Mouse (Mus musculus) cerebellum, adult 11-12 months (tissue): ENCODE measurements around the gene Zfp958.
A peak's percentile ranks its signal among the peaks of the same experiment; 100 is the strongest.
"Not testable (repeated sequence)": the region's sequence is repeated elsewhere in the genome, so short reads cannot be mapped to it uniquely, and the experiment has no call there.

Experiments used
- DNase-seq: peaks from one replicate; pipeline ENCODE4 v3.0.0; 2022

Zfp958 gene

DNA sequence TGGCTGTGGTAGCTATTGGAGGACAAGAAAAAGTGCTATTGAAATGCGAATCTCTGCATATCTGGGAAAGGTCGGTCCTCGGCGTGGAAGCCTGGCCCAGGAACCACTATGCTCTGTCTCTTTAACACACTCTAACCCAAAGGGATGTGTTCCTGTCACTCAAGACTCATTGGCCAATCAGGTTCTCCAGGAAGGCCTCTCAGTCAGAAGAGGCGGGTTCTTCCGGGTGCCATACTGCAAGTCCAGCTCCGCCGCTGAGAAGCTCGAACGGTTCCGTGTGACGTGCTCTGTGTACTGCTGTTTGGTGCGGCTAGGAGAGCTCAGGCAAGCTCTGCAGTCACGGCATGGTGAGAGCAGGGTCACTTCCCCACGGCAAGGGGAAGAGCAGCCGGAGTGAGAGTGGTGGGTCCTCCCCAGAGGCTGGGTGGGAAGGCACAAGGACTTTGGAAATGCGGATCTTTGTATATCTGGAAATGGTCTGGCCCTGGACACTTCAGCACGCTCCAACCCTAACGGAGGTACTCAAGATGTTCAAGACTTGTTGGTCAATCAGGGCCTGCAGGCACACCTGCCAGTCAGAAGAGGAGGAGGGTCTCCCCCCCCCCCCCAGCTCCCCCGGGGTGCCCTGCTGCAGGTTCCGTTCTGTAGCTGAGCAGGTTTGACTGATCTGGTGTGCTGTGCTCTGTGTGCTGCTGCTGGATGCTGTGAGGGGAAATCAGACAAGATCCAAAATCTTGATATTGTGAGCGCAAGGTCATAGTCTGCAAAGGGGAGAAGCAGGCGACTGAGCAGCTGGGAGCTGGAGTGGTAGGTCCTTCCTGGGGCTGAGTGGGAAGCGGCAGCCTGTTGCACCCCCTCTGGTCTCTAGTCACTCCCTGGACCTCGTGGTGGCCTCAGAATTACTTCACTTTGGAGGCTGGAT is at the start of gene Zfp958:
Gene Zfp958 (plus strand): TSS at position 236 of the 922 bp plus-strand sequence.
- peak; percentile 96 for DNase-seq

DNA sequence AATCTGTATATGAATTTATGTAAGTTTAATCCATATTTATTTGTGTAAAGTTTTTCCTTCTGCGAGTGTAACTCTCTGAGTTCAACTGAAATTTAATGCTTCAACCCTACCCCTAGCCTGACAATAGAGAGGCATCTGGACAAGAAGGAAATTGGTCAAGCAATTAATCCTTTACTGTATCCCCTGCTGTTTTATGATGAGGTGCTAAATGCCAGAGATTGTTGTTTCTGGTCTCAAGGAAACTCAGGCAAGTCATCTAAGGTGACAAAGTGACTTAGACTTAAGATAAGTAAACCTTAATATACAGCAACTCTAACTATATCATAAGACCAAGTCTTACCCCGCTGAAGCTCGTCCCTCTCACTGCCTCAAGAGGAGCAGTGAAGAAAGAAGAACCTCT is 31.0 kb upstream of the Zfp958 start:
- no peak for DNase-seq

DNA sequence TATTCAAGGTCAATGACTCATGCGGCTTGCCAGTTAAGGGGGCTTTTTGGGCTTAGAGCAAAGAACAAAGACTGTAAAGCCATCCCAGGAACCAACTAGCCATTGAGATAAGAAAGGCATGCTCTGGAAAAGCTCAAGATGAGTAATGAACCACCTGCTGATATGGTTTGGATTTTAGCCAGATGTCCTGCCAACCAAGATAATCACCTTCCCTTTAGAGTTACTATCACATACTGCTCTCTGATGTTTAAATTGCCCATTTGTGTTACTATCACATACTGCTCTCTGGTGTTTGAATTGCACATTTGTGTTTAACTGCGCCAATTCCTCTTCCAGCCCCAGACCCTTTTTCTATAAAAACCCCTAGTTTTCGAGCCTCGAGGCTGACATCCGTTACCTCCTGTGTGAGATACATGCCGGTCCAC is 30.2 kb upstream of the Zfp958 start:
- no peak for DNase-seq

DNA sequence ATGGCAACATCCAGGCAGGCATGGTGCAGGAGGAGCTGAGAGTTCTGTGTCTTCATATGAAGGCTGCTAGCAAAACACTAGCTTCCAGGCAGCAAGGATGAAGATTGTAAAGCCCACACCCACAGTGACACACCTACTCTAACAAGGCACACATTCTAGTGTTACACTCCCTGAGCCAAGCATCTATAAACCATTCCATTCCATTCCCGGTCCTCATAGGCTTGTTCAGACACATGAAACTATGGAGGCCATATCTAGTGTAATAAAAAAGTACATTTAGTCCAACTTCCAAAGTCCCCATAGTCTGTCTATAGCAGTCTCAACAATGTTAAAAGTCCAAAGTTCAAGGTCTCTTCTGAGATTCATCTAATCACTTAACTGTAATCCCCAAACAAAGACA is 28.3 kb upstream of the Zfp958 start:
- DNase-seq = no peak

DNA sequence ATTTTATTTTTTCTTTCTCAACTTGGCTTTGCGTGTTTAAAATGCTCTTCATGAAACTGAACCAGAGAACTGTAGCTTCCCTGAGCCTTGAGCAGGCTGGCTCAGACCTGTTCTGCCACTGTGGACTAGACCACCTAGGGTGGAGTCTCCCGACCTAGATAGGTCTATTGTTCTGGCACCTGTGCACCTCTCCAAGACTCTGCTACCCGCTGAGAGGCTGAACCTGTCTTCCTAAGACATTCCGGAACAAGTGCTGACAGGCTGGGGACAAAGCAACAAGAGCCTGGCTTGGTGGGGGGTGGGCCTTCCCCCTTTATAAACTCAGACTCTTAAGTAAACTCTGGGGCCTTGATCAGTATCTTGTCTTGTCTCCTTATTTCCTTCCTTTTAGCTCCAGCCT is 26.6 kb upstream of the Zfp958 start:
- no peak for DNase-seq

DNA sequence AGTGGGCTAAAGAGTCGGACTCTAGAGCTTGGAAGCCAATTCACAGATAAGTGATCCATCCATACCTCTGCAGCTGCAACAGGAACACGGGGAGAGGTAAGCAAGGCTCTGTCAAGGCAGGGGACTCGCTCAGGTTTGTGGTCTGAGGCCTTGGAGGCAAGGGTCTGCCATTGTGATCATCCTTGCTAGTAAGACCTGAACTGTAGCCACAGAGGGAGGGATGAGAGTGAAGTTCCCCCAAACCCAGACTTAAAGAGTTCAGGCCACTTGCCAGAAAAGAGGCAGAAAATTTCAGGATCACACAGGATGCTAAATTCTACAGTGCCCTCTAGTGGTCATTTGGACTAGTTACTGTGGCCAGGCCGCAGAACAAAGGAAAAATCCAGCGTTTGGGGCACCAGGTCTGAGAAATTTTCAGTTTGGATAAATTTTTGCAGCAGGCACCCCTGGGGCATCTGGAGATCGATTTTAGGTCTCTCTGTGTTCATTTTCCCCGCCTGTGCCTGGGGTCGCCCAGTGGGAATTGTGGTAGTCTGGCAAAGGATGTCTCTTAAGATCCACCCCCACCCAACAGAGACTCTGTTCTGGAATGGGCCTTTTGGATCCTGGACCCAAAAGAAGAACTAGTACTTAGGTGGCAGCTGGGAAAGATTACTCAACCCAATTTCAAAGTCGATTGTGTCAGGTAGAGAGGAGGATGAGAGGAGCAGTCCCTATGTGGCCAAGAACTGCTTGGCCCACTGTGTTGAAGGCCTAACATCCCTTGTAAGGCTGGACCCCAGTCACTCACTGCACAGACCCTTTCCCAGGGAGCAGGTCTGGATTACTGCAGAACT is 24.6 kb upstream of the Zfp958 start:
- DNase-seq = peak; percentile 18

DNA sequence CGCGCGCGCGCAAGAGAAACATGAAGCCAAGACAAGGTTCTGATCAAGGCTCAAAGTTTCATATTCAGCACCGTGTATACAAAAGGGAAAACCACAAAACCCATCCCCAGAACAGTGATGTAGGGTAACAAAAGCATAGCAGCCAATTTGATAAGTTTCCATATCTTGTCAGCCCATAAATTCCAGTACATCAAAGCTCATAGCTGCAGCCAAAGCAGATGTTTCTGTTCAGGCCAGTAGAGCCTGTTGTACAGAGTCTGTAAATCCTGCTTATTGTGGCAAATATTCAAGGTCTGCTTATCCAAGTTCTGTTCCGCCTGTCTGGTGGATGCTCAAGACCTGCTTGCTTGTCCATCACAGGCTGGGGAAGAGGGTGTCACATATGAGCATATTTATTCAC is 4.1 kb upstream of the Zfp958 start:
- no peak for DNase-seq

DNA sequence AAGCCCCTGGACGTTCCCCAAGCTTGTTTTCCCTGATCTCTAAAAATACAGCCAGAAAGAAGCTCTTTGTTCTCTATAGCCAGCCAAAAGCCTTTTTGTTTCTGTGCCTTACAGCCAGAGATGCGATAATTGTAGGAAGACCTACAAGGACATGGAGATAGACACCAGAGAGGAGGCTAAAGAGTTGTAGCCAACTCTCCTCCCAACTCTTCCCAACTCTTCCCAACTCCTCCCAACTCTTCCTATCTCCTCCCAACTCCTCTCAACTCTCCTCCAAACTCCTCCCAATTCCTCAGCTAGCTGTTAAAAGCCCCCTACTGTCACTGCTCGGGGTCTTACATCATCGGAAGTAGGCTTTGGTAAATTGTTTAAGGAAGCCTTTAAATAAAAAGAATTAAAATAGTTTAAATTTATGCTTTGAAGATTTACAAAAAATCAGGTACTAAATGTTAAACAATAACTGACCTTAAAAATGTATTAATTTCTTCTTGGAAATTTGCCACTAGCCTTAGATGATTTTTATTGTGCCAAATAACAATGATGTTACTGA is 1.3 kb upstream of the Zfp958 start:
- not testable (repeated sequence) for DNase-seq

DNA sequence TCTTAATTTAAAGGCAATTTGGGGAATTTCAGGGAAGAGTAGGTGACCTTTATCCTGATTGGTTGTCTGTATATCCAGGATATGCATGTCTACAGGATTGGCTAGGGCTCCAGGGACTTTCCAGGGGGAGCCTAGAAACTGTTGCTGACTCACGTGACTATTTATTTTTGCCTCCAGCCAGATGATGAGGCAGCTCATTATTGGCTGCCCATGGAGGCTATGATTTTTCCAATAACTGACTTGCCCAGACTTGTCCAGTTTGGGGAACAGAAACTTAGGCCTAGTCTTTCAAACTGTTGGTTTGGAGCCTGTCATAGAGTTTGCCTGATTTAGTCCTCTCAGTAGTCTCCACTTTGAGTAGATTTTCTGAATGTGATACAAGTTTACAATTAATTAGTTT is 14.4 kb downstream of the Zfp958 start:
- no peak for DNase-seq

DNA sequence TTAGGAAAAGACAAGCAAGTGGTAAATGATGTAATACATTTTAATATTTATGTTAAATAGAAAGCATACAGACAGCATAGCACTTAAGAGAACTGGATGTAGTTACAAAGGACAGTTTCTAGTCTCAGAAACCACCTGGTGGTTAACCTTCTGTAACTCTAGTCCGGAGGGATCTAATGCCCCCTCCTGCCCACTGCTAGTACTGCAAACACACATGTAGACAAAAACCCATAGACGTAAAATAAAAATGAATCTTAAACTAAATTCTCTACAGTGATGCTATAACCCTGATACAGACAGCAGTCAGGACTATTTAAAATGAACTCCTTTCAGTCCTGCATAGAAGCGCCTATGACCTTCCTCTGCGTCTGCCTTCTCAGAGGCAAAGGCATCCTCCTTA is 24.1 kb downstream of the Zfp958 start:
- no peak for DNase-seq

DNA sequence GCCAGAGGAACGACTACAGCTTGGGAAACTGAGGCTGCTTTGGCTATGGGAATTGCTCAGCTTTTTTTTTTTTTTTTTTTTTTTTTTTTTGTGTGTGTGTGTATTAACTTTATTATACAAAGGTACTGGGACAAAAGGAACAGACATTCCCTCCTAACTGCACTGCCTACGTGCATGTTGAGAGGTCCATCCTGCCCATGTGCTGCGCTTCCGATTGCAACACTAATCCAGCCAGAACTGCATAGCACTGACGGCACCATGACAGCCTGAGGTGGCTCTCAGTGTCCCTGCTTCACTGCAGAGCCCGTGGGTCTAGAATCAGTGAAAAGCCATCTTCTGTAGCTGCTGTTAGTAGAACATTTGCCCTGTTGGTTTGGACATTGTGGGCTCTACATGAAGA is 30.0 kb downstream of the Zfp958 start:
- DNase-seq = not testable (repeated sequence)

DNA sequence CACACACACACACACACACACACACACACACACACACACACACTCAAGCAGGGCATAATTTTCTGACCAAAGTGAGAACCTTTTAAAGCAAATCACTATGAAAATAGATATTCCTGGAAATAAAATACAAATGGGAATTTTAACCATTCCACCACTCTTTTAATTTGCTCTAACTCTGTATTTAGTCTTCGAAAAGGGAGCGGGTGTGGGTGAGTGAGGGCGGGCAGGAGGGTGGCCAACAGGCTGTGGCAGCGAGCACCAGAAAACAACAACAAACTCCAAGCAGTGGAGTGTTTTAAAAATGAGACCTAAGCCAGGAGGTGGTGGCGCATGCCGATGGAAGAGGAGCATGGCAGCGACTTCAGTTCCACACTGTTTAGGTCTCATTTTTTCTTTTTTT is 43.6 kb downstream of the Zfp958 start:
- no peak for DNase-seq

DNA sequence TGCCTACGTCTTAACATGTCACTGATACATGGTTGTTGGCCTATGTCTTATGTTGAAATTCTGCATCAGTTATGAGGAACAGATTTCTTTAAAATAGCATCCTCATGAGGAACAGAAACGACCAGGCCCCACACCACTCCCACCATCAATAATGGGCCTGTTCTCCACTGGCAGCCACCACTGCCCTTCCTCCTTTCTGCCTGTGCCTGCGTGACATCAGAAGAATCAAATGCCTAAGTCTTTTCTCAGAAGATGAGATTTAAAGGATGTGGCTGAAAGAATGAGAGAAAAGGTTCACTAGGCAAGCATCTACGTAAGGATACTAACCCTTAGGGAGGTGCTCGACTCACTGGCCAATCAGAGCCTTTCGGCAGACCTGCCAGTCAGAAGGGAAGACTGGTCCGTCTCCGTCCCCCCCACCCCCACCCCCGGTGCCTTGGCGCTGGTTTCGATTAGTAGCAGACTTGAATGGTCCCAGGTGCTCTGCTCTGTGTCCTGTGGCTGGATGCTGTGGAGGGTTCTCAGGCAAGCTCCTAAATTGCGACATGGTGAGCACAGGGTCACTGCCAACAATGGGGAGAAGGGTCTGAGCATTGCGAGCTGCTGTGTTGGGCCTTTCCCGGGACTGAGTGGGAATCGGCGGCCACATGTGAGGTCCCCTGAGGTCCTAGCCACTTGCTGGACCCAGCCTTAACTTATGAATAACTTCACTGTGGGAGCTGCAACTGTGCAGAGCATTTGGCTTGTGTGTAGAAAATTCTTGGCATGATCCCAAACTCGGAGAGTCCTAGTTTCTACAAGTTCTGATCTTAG is 62.4 kb downstream of the Zfp958 start:
- DNase-seq = peak; percentile 61

DNA sequence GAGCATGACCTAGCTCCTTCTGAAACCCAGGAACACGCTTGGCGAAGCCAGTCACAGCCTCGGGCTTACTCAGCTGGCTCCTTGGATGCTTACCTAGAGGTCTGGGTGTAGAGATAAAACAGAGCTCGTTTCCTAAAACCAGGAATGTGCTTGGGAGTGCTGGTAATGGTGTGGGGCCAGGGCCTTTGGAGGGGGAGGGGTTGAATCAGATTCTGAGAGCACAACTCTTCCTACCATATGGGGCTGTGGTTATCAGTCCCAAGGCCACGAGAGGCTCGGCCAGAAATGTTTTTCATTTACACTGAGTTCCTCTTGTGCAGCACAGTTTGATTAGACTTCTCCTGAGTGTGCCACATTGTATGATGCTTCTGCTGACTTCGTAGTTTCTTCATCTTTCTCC is 63.6 kb downstream of the Zfp958 start:
- DNase-seq = peak; percentile 65

DNA sequence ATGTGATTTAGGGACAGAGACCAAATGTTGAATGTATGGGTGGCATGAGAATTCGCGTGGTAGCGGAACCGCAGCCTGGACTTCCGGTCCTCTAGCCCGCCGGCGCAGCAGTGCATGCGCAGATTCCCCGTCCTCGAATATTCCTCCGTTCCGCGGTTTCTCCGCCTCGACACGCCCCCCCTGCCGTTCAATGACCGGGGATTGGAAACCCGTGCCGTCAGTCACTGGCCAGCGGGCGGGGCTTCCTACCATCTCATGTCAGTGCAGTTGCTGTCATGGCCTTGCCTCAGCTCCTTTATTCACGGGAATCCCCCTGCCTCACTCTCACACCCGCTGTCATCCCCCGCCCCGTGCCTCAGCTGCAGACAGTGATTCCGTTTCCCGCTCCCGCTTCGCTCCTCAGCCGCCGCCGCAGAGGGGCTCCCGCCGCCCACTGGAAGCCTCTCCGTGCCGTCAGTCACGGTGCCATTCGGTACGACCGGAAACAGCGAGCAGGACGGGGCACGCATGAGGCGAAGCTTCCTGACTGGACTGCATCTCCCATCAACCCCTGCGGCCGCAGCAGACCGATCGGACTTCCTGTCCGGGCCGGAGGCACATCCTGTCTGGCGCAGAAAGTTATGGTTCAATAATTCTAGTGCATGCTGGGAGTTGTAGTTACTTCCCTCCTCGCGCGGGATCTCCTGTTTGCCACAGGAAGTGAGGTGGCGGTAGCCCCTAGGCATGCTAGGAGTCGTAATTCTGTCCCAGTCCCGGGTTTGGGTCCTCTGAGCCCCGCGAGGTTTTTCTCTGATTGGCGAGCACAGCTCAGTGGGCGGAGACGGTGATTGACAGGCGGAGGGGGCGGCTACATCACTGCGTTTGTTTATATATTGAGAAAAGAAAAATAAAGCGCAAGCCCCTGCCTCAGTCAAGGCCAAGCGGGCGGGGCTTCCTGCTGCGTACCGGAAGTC is 64.6 kb downstream of the Zfp958 start:
- DNase-seq = peak; percentile 99

DNA sequence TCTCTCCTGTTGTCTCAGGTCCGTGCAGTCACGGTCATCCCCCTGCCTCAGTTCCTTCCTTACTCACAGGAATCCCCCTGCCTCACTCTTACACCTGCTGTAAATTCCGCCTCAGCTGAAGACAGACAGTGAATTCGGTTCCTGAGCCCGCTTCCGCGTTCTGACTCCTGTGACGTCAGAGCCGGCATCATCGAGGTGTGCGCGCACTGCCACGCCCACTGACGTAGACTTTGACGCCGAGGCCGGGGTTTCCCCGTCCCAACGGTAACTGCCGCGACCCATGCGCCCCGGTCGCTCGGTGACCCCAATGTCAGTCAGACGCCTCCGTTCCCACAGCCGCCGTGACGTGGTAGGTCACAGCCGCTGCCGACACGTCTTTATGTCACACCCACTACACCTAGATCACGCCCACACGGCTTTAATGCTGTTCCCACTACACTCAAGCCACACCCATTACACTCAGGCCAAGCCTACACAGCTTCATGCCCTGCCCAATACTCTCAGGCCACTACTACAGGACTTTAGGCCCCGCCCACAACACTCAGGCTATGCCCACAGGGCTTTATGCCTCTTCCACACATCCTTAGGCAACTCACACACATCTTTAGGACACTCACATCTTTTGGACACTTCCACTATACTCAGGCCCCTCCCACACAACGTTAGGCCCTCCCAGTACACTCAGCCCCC is 65.4 kb downstream of the Zfp958 start:
- DNase-seq = peak; percentile 95

DNA sequence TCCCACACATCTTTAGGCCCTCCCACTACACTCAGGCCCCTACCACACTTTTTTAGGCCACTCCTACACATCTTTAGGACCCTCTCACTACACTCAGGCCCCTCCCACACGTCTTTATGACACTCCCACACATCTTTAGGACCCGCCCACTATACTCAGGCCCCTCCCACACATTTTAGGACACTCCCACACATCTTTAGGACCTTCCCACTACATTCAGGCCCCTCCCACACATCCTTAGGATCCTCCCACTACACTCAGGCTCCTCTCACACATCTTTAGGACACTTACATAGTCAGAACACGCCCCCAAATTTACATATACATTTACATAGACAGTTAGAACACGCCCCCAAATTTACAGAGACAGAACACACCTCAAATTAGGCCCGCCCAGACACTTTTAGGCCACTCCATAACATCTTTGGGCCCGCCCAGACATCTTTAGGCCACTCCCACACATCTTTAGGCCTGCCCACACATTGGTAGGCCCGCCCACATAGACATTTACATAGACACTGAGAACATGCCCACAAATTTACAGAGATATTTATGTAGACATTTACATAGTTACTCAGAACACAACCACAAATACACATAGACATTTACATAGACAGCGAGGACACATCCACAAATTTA is 66.1 kb downstream of the Zfp958 start:
- peak; percentile 76 for DNase-seq

DNA sequence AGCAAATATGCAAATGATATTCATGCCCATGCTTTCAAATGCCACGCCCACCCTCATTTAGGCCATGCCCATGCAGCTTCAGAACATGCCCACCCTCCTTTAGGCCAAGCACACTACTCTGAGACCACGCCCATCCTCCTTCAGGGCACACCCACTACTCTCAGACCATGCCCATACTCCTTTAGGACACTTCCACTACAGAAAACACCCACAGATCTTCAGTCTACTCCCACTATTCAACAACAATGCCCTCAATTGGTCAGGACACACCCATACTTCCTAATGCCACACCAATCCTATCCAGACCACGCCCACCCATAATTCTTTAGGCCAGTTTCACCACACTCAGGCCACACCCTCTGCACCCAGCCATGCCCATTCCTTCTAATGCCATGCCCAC is 66.8 kb downstream of the Zfp958 start:
- DNase-seq = peak; percentile 65
